Mouse (Mus musculus): ENCODE results near the gene Psma1.

Psma1 gene

DNA sequence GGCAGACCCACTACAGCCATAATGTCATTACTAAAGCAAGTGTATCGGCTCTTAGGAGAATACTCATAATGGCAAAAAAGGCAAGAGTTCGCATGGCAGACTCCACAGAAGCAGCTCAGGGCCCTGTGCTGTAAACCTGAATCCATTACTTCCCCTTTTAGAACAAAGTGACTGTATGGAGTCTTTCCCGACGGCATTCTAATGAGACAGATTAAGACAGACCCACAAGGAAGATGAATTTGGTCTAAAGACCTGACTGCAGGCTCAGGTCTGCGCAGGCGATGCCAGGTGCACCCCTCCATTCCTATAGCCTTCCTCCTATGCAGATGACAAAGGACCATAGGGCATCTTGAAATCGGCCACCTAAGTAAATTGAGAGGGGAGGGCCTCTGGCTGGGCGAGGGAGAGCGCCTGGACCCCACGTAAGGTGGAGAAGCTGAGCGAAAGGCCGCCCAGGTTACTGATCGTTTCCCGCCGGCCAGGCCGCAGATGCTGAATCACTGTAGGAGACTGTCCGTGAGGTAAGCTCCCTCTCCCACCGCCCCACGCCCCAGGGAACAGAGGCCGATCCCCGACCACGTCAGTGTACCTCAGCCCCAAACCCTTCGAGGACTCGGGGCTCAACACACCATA lies 430 bp downstream of the Psma1 start:
- in situ Hi-C loops (cut with MboI, MseI), result no loop called here

DNA sequence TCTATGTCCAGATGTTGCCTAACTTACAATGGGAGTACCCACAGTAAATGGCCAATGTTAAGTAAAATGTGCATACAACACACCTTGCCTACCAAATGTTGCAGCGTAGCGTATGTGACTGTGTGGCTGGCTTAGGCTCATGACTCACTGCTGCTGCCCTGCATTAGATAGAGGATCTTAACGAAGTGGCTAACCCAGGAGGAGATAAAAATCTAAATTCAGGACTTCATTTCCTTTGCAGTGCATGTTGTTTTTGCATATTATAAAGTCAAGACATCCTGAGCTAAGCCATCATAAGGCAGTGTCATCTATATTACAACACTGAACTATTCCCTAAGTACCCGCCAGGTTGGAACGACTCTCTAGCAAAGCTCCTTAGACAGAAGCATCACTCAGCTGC lies 7.5 kb downstream of the Psma1 start:
- in situ Hi-C loops (cut with MboI, MseI), result no loop called here

DNA sequence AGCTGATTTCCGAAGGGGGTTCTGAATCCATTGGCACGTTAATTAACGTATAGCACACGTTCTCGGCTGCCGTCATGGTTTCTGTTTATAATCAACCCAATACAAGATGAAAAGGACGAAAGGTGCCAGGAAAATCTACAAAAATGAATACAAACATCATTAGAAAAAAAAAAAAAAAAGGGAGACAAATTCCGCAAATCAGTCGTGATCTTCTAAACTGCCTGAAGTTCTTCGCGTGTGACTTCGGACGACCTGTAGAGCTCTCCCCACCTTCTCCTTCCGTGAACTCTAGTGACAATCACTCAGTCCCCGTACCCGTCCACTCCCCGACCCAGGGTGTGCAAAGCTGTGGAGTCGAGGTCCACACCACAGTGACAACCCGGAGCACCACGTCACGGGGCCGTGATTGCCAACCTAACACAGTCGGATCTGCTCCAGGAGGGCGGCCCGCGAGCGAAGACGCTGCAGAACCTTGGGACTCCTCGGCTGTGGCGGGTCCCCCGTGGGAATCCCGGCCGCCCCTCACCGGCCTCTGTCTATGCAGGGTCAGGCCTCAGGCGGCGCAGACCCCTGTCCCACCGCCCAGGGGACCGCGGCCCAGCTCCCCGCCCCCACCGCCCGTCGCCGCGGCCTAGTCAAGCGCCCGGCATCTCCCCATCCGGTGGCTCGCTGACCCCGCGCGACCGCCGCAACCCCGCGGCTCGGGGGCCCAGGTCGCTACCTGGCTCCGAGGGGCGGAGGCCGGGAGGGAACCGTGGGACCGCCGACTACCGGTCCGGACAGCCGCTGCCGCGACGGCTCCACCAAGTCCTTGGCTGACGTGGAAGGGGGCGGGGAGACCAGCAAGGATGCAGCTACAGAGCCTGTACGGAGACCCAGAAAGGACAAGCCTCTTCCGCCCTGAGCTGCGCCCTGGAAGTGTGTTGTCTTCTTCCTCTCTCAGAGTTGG lies 21.8 kb downstream of the Psma1 start, which contains the start of gene Copb1:
TSS of gene Copb1 (minus strand) at position 827 of the 949 bp plus-strand sequence.
- in situ Hi-C loops (cut with MboI, MseI), result no loop called here

DNA sequence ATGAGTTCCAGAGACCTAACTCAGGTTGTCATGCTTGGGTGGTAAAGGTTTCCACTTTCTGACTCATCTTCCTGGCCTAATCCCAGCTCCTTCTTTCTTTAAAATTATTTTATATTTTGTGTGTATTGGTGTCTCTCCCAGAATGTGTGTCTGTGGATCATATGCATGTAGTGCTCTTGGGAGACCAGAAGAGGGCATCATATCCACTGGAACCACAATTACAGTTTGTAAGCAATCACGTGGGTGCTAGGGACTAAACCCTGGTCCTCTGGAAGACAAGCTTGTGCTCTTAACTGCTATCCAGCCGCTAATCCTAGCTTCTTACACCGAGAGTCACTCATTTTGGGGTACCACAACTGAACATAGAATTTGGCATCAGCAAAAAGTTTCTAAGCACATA lies 24.2 kb downstream of the Psma1 start:
- in situ Hi-C loops (cut with MboI, MseI), result no loop called here

DNA sequence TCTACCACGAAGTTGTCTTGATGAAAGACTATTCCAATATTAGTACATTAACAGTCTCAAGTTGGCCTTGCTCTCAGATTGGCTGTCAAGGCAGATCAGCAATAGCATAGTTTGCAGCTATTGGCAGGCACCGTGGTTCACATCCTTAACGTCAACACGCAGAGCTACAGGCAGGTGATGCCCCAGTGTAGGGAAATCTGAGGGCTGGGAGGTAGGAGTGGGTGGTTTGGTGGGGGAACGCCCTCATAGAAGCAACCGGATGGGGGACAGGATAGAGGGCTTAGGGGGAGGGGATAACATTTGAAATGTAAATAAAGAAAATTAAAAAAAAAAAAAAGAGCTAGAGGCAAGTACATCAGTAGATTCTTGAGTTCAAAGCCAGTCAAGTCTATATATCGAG lies 41.9 kb downstream of the Psma1 start:
- in situ Hi-C loops (cut with MboI, MseI), result no loop called here

DNA sequence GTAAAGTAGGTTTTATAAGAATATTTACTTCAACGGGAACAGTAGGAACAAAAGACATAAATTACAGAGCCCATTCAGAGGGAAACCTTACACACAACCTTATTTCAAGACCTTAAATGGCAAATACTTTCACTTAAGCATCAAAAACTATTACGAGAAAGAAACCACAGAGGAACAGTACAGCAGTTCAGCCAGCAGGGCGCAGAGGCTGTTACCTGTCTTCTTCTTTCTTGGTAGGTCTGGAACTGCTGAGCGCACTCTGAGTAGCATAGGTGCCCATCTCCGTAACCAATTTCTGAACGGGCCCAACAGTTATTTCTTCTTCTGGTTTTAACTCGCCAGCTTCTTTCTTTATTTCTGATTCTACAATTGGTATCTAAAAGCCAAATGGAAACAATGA lies 42.9 kb downstream of the Psma1 start:
- in situ Hi-C loops (cut with MboI, MseI), result no loop called here

DNA sequence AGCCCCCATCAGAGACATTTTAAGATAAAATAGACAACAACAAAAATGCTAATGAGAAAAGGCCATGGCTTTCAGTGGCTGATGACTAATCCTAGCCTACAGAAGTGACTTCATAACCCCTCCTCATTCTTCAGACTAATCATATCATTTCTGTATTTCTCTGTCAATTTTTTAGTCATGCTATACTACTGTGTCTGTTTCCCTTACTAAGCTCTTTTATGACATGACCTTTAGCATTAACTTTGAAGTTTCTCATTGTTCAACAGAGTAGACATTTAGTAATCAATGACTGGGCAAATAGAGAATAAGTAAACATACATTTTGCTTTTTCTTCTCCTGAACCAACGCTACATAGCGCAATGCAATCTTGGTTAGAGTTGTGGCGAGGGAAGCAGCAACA lies 44.1 kb downstream of the Psma1 start:
- in situ Hi-C loops (cut with MboI, MseI), result no loop called here

DNA sequence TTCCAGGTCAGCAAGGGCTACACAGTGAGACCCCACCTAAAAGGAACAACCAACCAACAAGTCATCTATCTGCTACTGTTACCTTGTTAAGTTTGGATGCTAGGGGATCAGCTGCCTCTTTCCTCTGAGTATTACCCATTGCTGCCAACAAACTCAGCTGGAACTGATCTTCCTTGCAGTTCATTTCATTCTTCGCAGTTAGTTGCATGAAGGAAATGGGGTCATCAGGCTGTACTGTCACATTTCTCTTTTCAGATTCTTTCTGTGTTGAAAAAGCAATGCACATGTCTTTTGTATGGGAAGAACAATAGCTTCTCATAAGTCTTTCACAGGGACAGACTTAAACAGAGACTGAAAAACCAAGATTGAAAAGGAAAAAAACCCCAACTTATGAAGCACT lies 49.4 kb downstream of the Psma1 start:
- in situ Hi-C loops (cut with MboI, MseI), result no loop called here

DNA sequence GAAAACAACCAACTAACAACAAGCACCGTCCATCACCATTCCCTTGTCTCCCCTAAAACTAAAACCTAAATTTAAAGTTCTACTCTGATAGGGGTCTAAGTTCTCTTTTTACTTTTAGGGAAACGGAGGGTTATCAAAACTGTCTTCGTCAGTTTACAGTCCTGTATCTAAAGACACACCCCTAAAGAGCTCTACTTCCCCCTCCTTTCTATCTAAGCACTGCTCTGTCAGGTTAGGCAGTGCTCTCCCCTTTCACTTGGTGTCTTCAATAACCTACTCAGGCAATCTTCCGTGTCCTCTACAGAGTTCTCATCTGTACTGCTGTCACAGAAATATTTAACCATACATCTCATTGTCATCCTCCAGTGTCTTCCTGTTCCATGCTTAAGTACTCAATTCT lies 55.5 kb downstream of the Psma1 start:
- in situ Hi-C loops (cut with MboI, MseI), result no loop called here

DNA sequence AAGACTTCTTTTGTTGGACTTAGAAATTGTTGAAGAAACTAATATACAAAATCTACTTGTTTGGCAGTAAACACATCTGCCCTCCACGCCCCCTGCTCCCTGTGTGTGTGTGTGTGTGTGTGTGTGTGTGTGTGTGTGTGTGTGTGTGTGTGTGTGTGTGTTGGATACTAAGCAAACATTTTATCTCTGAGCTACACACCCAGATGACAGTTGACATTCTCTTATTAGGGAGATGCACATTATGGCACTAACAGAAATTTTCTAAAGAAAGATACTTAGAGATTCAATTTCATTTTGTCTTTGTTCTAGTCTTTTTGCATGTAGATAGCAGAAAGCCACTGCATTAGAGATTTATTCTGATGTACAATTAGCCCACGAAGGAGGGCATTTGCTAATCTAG lies 59.0 kb downstream of the Psma1 start:
- in situ Hi-C loops (cut with MboI, MseI), result no loop called here
